Mouse (Mus musculus): ENCODE data around the gene Krt81.

Gene Krt81

GRCm38 (mm10) chr15:101453093-101453736 is 10.3 kb downstream of the Krt81 start:
- DNase-seq, result peak; percentile 71

- no peak for DNase-seq
These were observed 16.1 kb downstream of the Krt81 start, which contains the start of gene Krt88 for GRCm38 (mm10) chr15:101447444-101447843. Krt88 (plus strand) TSS chr15:101447744.

DNA sequence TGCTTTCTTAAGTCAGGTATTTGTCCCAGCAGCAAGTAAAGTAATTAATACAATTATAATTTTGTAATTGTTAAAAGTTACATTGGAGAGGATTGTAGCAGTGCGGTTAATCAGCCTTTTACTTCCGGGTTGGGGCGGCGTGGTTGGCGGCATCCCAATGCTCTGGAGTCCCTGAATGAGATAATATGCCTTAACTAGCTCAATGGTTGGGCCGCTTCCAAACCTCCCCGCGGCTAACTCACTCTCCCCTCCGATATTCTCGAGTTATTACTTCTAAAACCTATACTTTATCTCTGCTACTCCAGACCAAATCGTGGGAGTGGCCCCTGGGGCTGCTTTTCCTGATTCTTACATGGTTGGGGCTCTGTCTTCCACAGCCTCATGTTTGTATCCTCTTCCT is 17.0 kb downstream of the Krt81 start:
- no peak for DNase-seq

DNA sequence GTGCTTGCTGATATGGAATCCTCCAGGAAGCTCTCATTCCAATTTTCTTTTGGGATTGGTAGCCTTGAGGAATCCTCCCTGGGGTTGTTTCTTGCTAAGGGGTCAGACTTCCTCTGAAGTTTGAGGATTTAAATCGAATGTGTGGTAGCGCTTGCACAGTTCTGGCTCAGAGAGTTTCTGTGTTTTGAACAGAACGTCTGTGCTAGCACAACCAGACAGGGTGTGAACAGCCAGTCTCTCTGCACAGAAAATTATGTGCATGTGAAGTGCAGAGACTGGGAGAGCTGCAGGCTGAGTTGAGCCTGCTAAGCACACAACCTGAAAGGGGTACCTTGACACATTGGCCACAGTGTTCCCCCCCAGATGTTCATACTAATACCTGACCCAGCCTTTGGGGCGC is 22.7 kb downstream of the Krt81 start:
- no peak for DNase-seq

DNA sequence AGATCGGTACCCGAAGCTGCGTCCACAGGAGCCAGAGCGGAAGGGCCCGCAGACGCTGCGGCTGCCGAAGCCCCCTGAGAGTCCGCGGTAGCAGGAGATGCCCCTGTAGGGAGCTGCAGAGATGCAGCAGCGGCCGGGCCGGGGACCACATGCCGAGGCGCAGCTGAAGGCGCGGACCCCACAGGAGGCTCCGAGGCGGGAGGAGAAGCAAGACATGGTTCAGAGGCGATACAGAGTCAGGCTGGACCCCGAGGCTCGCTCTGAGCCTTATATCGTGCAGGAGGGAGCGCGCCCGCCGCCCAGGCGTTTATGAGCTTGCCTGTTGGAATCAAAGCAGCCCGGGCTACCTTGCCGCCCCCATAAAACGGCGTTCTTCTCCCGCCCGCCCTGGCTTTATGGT is 25.0 kb downstream of the Krt81 start, which contains the start of gene Krt87:
Krt87 (minus strand) TSS at position 250 of the 400 bp plus-strand sequence.
- DNase-seq, result no peak

- DNase-seq, result no peak
These were observed 26.9 kb downstream of the Krt81 start for GRCm38 (mm10) chr15:101436611-101437010.

- DNase-seq, result no peak
These were observed 38.6 kb downstream of the Krt81 start for GRCm38 (mm10) chr15:101424914-101425313.

- DNase-seq, result no peak
These were observed 42.6 kb downstream of the Krt81 start for GRCm38 (mm10) chr15:101420903-101421302.

GRCm38 (mm10) chr15:101418950-101419349 is 44.6 kb downstream of the Krt81 start:
- no peak for DNase-seq

GRCm38 (mm10) chr15:101414807-101415565 is 48.6 kb downstream of the Krt81 start:
- peak; percentile 38 for DNase-seq

GRCm38 (mm10) chr15:101413916-101414635 is 49.5 kb downstream of the Krt81 start:
- DNase-seq, result no peak

GRCm38 (mm10) chr15:101412188-101412587 is 51.4 kb downstream of the Krt81 start:
- no peak for DNase-seq

- DNase-seq, result no peak
These were observed 52.8 kb downstream of the Krt81 start, which contains the start of gene Krt7 for GRCm38 (mm10) chr15:101410775-101411174. Krt7 (plus strand) TSS chr15:101411043.
